Mouse (Mus musculus): ENCODE data around the gene Peg3. TPM values are rescaled to one million over a fixed set of nuclear protein-coding genes. Genes with fewer than 3 reads are reported as not detected.
A peak's percentile ranks its signal among the peaks of the same experiment; 100 is the strongest.

The Peg3 gene
- polyA plus RNA-seq, 1 experiment, result 228 TPM

DNA sequence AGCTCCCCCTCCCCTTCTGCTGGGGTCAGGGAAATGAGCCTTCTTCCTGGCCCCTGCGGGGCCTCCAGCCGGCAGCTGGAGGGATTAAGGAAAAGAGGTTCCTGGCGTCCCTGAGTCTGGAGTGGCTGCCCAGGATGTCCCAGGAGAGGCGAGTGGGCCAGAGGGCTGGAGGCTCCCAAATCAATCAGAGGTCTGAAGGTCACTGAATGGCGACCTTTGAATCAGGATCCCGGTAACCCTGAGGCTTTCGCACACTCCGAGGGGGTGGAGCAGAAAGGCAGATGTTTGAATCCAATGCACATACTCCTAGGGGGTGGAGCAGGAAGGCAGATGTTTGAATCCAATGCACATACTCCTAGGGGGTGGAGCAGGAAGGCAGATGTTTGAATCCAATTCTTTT, 40.1 kb upstream of the Peg3 start:
- Histone ChIP-seq H3K36me3 (ENCODE audit: control insufficient read depth, insufficient read depth, low read length, poor library complexity, severe bottlenecking) (no peaks in the 10 kb centered on the region), H3K4me1 (ENCODE audit: control insufficient read depth, insufficient read depth, low read length) (peaks cover 9% of the 10 kb centered on the region), H3K4me3 (ENCODE audit: low read depth, low read length) (no peak overlapping the region), H3K27ac (ENCODE audit: insufficient read depth, low read length) (peak overlapping the region; percentile 100), H3K9me3 (replicated peaks; ENCODE audit: control insufficient read depth, insufficient read depth, low read length, poor library complexity, severe bottlenecking) (peaks cover 6% of the 10 kb centered on the region), H3K9ac (ENCODE audit: low read depth, poor library complexity, severe bottlenecking) (peak overlapping the region; percentile 35), H3K27me3 (ENCODE audit: control insufficient read depth, insufficient read depth, low read length, poor library complexity, severe bottlenecking) (no peaks in the 10 kb centered on the region)
- TF ChIP-seq EP300 (IDR thresholded peaks at IDR 0.05; ENCODE audit: insufficient read depth, low read depth, low read length), result peak; percentile 99
- no peak for TF ChIP-seq POLR2A (IDR thresholded peaks at IDR 0.05; ENCODE audit: insufficient read depth, low read length)
- TF ChIP-seq CTCF (IDR thresholded peaks at IDR 0.05; ENCODE audit: low read depth, low read length), result no peak

DNA sequence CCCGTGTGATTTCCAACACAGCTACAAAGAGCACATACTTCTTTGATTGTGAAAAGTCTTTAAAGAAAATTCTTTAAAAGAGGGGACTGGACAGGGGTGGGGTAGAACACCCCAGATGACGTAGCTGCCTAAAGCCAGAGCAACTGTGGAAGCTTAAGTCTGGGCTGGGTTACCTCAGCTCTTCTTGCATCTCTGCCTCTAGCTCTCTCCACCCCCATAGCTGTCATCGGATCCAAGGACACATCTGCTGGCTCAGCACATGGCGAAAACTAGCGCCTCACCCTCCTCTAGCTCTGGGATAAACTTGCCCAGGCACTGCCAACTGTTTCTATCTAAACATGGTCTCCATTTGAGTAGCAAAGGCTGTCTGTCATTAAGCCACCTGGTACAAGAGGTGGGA, 35.0 kb upstream of the Peg3 start:
- Histone ChIP-seq H3K27ac (ENCODE audit: insufficient read depth, low read length) (no peak overlapping the region), H3K4me1 (ENCODE audit: control insufficient read depth, insufficient read depth, low read length) (peaks cover 8% of the 10 kb centered on the region), H3K27me3 (ENCODE audit: control insufficient read depth, insufficient read depth, low read length, poor library complexity, severe bottlenecking) (no peaks in the 10 kb centered on the region), H3K9ac (ENCODE audit: low read depth, poor library complexity, severe bottlenecking) (no peak overlapping the region), H3K4me3 (ENCODE audit: low read depth, low read length) (no peak overlapping the region), H3K9me3 (replicated peaks; ENCODE audit: control insufficient read depth, insufficient read depth, low read length, poor library complexity, severe bottlenecking) (no peaks in the 10 kb centered on the region), H3K36me3 (ENCODE audit: control insufficient read depth, insufficient read depth, low read length, poor library complexity, severe bottlenecking) (no peaks in the 10 kb centered on the region)
- TF ChIP-seq POLR2A (IDR thresholded peaks at IDR 0.05; ENCODE audit: insufficient read depth, low read length) (no peak), CTCF (IDR thresholded peaks at IDR 0.05; ENCODE audit: low read depth, low read length) (no peak), EP300 (IDR thresholded peaks at IDR 0.05; ENCODE audit: insufficient read depth, low read depth, low read length) (no peak)

- Histone ChIP-seq H3K4me1 (ENCODE audit: control insufficient read depth, insufficient read depth, low read length) (peaks cover 6% of the 10 kb centered on the region), H3K9me3 (replicated peaks; ENCODE audit: control insufficient read depth, insufficient read depth, low read length, poor library complexity, severe bottlenecking) (no peaks in the 10 kb centered on the region), H3K27ac (ENCODE audit: insufficient read depth, low read length) (peak overlapping the region; percentile 92), H3K4me3 (ENCODE audit: low read depth, low read length) (no peak overlapping the region), H3K27me3 (ENCODE audit: control insufficient read depth, insufficient read depth, low read length, poor library complexity, severe bottlenecking) (no peaks in the 10 kb centered on the region), H3K36me3 (ENCODE audit: control insufficient read depth, insufficient read depth, low read length, poor library complexity, severe bottlenecking) (no peaks in the 10 kb centered on the region), H3K9ac (ENCODE audit: low read depth, poor library complexity, severe bottlenecking) (no peak overlapping the region)
- TF ChIP-seq EP300 (IDR thresholded peaks at IDR 0.05; ENCODE audit: insufficient read depth, low read depth, low read length) (peak; percentile 99), CTCF (IDR thresholded peaks at IDR 0.05; ENCODE audit: low read depth, low read length) (no peak), POLR2A (IDR thresholded peaks at IDR 0.05; ENCODE audit: insufficient read depth, low read length) (no peak)
These were observed 29.9 kb upstream of the Peg3 start for GRCm38 (mm10) chr7:6760170-6760569.

DNA sequence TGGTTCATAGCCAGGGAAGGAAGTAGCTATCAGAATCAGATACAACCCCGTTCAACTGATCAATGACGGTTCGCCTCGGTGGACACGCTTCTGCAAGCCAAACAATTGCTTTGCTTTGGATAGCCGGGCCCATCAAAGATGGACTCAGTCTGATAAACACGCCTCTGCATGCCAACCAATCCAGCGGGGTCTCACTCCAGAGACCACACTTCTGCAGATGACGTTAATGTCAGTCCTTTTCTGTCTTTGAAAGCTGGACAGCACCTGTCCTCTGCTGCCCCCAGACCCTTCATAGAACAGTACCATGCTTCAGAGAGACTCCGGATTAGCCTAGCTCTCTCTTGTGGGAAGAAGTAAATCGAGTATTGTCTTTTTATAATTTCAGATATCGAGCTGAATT, 29.5 kb upstream of the Peg3 start:
- TF ChIP-seq EP300 (IDR thresholded peaks at IDR 0.05; ENCODE audit: insufficient read depth, low read depth, low read length) (no peak), CTCF (IDR thresholded peaks at IDR 0.05; ENCODE audit: low read depth, low read length) (no peak), POLR2A (IDR thresholded peaks at IDR 0.05; ENCODE audit: insufficient read depth, low read length) (no peak)

DNA sequence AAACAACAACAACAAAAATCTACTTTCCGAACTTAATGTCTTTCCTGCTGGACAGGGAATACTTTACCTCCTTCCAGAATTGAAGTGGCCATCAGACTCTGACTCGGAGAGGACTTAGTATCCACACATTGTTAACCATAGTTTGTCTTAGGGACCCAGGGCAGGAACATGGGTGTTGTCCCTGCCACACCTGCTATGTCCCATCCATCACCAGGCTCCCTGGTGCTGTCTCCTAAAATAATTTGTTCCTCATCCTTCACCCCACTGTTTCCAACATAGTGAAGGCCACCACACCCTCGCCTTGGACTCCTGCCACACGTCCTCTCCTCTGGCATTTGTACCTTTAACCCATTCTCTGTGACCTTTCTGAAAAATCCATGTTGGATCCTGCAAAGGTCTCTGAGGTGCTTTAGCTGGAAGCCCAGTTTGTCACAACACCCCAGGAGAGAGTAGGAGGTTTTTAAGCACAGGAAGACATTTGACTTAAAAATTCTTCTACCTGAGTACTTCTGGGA, 26.6 kb upstream of the Peg3 start:
- no peak overlapping the region for H3K4me3 ChIP-seq (ENCODE audit: low read depth, low read length)
- H3K27me3 ChIP-seq (ENCODE audit: control insufficient read depth, insufficient read depth, low read length, poor library complexity, severe bottlenecking), result no peaks in the 10 kb centered on the region
- no peaks in the 10 kb centered on the region for H3K9me3 ChIP-seq (replicated peaks; ENCODE audit: control insufficient read depth, insufficient read depth, low read length, poor library complexity, severe bottlenecking)
- H3K27ac ChIP-seq (ENCODE audit: insufficient read depth, low read length), result no peak overlapping the region
- TF ChIP-seq POLR2A (IDR thresholded peaks at IDR 0.05; ENCODE audit: insufficient read depth, low read length) (no peak), CTCF (IDR thresholded peaks at IDR 0.05; ENCODE audit: low read depth, low read length) (no peak), EP300 (IDR thresholded peaks at IDR 0.05; ENCODE audit: insufficient read depth, low read depth, low read length) (no peak)
- no peak overlapping the region for H3K9ac ChIP-seq (ENCODE audit: low read depth, poor library complexity, severe bottlenecking)
- no peaks in the 10 kb centered on the region for H3K36me3 ChIP-seq (ENCODE audit: control insufficient read depth, insufficient read depth, low read length, poor library complexity, severe bottlenecking)
- peaks cover 6% of the 10 kb centered on the region for H3K4me1 ChIP-seq (ENCODE audit: control insufficient read depth, insufficient read depth, low read length)

More for the DNA sequence above, 29.5 kb upstream of the Peg3 start:
- Histone ChIP-seq H3K4me1 (ENCODE audit: control insufficient read depth, insufficient read depth, low read length) (peaks cover 6% of the 10 kb centered on the region), H3K4me3 (ENCODE audit: low read depth, low read length) (no peak overlapping the region), H3K27ac (ENCODE audit: insufficient read depth, low read length) (peak overlapping the region; percentile 92), H3K9me3 (replicated peaks; ENCODE audit: control insufficient read depth, insufficient read depth, low read length, poor library complexity, severe bottlenecking) (no peaks in the 10 kb centered on the region), H3K9ac (ENCODE audit: low read depth, poor library complexity, severe bottlenecking) (no peak overlapping the region), H3K36me3 (ENCODE audit: control insufficient read depth, insufficient read depth, low read length, poor library complexity, severe bottlenecking) (no peaks in the 10 kb centered on the region), H3K27me3 (ENCODE audit: control insufficient read depth, insufficient read depth, low read length, poor library complexity, severe bottlenecking) (no peaks in the 10 kb centered on the region)

GRCm38 (mm10) chr7:6753440-6753839, 23.2 kb upstream of the Peg3 start:
- TF ChIP-seq CTCF (IDR thresholded peaks at IDR 0.05; ENCODE audit: low read depth, low read length), result no peak
- TF ChIP-seq EP300 (IDR thresholded peaks at IDR 0.05; ENCODE audit: insufficient read depth, low read depth, low read length), result no peak
- no peak for TF ChIP-seq POLR2A (IDR thresholded peaks at IDR 0.05; ENCODE audit: insufficient read depth, low read length)
- H3K9me3 ChIP-seq (replicated peaks; ENCODE audit: control insufficient read depth, insufficient read depth, low read length, poor library complexity, severe bottlenecking), result no peaks in the 10 kb centered on the region
- H3K36me3 ChIP-seq (ENCODE audit: control insufficient read depth, insufficient read depth, low read length, poor library complexity, severe bottlenecking), result no peaks in the 10 kb centered on the region
- no peak overlapping the region for H3K4me3 ChIP-seq (ENCODE audit: low read depth, low read length)
- peaks cover 4% of the 10 kb centered on the region for H3K4me1 ChIP-seq (ENCODE audit: control insufficient read depth, insufficient read depth, low read length)
- H3K9ac ChIP-seq (ENCODE audit: low read depth, poor library complexity, severe bottlenecking), result no peak overlapping the region
- H3K27me3 ChIP-seq (ENCODE audit: control insufficient read depth, insufficient read depth, low read length, poor library complexity, severe bottlenecking), result no peaks in the 10 kb centered on the region
- peak overlapping the region; percentile 30; the same call in 1 of the 2 replicates for H3K27ac ChIP-seq (ENCODE audit: insufficient read depth, low read length)

Measured in ES-Bruce4 (cell line).